24 mouse cellular contexts compared by ENCODE assay signal in genomic region chr14:123110533-123110932, GRCm38 (mm10).
DNase-seq lines count a peak whose midpoint lies in the region; ATAC-seq and TF ChIP-seq lines count a peak whose summit lies in the region.
"Had no signal": no experiment of that assay in that cellular context is flagged by ENCODE, and none has a peak within 500 bp of the region (broad histone marks: within the 10 kb centered on the region; RNA-seq: fewer than 3 reads in every experiment).

No protein-coding gene starts in this region.

- DNase-seq in embryo, embryonic 10.5 days (ENCODE audit: low spot score): peak; percentile 3
- DNase-seq in embryo, embryonic 11 days: no peak
- peak; percentile 44 for DNase-seq in kidney, postnatal 0 days (ENCODE audit: low spot score)
- DNase-seq in kidney, postnatal 10 days: no peak
- peak; percentile 45 for DNase-seq in mesoderm, embryonic 11.5 days (ENCODE audit: low read depth, low spot score)
- DNase-seq in cerebellum, postnatal 25 days: no peak
- DNase-seq: adrenal gland, adult 2 months; adrenal gland, postnatal 14 days; cerebellum, adult 11 months; cerebellum, adult 8-10 months; cerebellum, postnatal 14 days; gastrocnemius, postnatal 10 days; gastrocnemius, postnatal 36 days; heart, adult 11 months had no signal

- no peak; the same call in 1 of the 2 replicates for ATAC-seq in kidney, postnatal 0 days (replicated peaks; ENCODE audit: low FRiP score, low read depth)
- peak; percentile 90 for ATAC-seq in intestine, embryonic 16.5 days
- ATAC-seq: CD4-positive, CD25-positive, alpha-beta regulatory T cell, adult 4 months; forebrain, embryonic 15.5 days had no signal

- no peaks in the 10 kb centered on the region for H3K9me3 ChIP-seq in kidney, postnatal 0 days (replicated peaks; ENCODE audit: low read length)
- H3K9me3 ChIP-seq in intestine, embryonic 16.5 days (ENCODE audit: control insufficient read depth, low read length): no peaks in the 10 kb centered on the region
- H3K9me3 ChIP-seq: embryonic facial prominence, embryonic 10.5 days; embryonic facial prominence, embryonic 13.5 days; forebrain, embryonic 12.5 days; forebrain, embryonic 15.5 days; hindbrain, embryonic 12.5 days; hindbrain, embryonic 15.5 days had no signal

- no peak overlapping the region for H3K4me3 ChIP-seq in kidney, postnatal 0 days (replicated peaks; ENCODE audit: low read depth, low read length)
- H3K4me3 ChIP-seq in intestine, embryonic 16.5 days (ENCODE audit: low read length): no peak overlapping the region
- H3K4me3 ChIP-seq: embryonic facial prominence, embryonic 10.5 days; embryonic facial prominence, embryonic 13.5 days; erythroblast, embryonic 14.5 days; forebrain, embryonic 12.5 days; forebrain, embryonic 15.5 days; hindbrain, embryonic 12.5 days; hindbrain, embryonic 15.5 days had no signal

- H3K36me3 ChIP-seq in kidney, postnatal 0 days (ENCODE audit: insufficient read depth, low read length): no peaks in the 10 kb centered on the region
- no peaks in the 10 kb centered on the region for H3K36me3 ChIP-seq in intestine, embryonic 16.5 days (ENCODE audit: control insufficient read depth, insufficient read depth, low read length)
- H3K36me3 ChIP-seq: embryonic facial prominence, embryonic 10.5 days; embryonic facial prominence, embryonic 13.5 days; forebrain, embryonic 12.5 days; forebrain, embryonic 15.5 days; hindbrain, embryonic 12.5 days; hindbrain, embryonic 15.5 days had no signal

- no peak overlapping the region for H3K4me2 ChIP-seq in kidney, postnatal 0 days (ENCODE audit: low read length)
- no peak overlapping the region for H3K4me2 ChIP-seq in intestine, embryonic 16.5 days (ENCODE audit: low read depth, low read length)
- H3K4me2 ChIP-seq: embryonic facial prominence, embryonic 13.5 days; forebrain, embryonic 12.5 days; forebrain, embryonic 15.5 days; heart, embryonic 11.5 days; hindbrain, embryonic 12.5 days; hindbrain, embryonic 15.5 days had no signal

- TF ChIP-seq CTCF in kidney, postnatal 0 days (IDR thresholded peaks at IDR 0.05; ENCODE audit: low read depth): no peak

- WGBS in kidney, postnatal 0 days: 30% methylated on average over 2 of the region's 2 CpGs
- 44% methylated on average over 2 of the region's 2 CpGs for WGBS in intestine, embryonic 16.5 days

- H3K27me3 ChIP-seq in kidney, postnatal 0 days (ENCODE audit: insufficient read depth, low read length): no peaks in the 10 kb centered on the region
- no peaks in the 10 kb centered on the region for H3K27me3 ChIP-seq in intestine, embryonic 16.5 days (replicated peaks; ENCODE audit: control insufficient read depth, insufficient read depth, low read length)
- H3K27me3 ChIP-seq: embryonic facial prominence, embryonic 13.5 days; forebrain, embryonic 12.5 days; forebrain, embryonic 15.5 days; hindbrain, embryonic 12.5 days; hindbrain, embryonic 15.5 days had no signal

- H3K9ac ChIP-seq in kidney, postnatal 0 days (ENCODE audit: low read depth, low read length): no peak overlapping the region
- H3K9ac ChIP-seq in intestine, embryonic 16.5 days (ENCODE audit: low read depth, low read length): no peak overlapping the region
- H3K9ac ChIP-seq: embryonic facial prominence, embryonic 13.5 days; forebrain, embryonic 12.5 days; forebrain, embryonic 15.5 days; hindbrain, embryonic 12.5 days; hindbrain, embryonic 15.5 days had no signal

- H3K4me1 ChIP-seq in kidney, postnatal 0 days (replicated peaks; ENCODE audit: insufficient read depth, low read length): no peaks in the 10 kb centered on the region
- no peaks in the 10 kb centered on the region for H3K4me1 ChIP-seq in intestine, embryonic 16.5 days (ENCODE audit: control insufficient read depth, insufficient read depth, low read length)
- H3K4me1 ChIP-seq: embryonic facial prominence, embryonic 10.5 days; embryonic facial prominence, embryonic 13.5 days; forebrain, embryonic 12.5 days; forebrain, embryonic 15.5 days; hindbrain, embryonic 12.5 days; hindbrain, embryonic 15.5 days had no signal

- no peak overlapping the region for H3K27ac ChIP-seq in kidney, postnatal 0 days
- H3K27ac ChIP-seq in intestine, embryonic 16.5 days (ENCODE audit: low read length): no peak overlapping the region
- H3K27ac ChIP-seq: embryonic facial prominence, embryonic 10.5 days; embryonic facial prominence, embryonic 13.5 days; forebrain, embryonic 12.5 days; forebrain, embryonic 15.5 days; hindbrain, embryonic 12.5 days; hindbrain, embryonic 15.5 days had no signal

Comparison
In these comparisons a context has a peak if more than half of its experiments do, and no peak if none do; other contexts are left out.
1. DNase-seq: peak in embryo, embryonic 10.5 days (single experiment), kidney, postnatal 0 days (single experiment) and mesoderm, embryonic 11.5 days (single experiment); none in embryo, embryonic 11 days (single experiment), kidney, postnatal 10 days (single experiment) and cerebellum, postnatal 25 days (0 of 2).